Mouse (Mus musculus): Measurements from ENCODE around the gene Tldc2.
A peak's percentile ranks its signal among the peaks of the same experiment; 100 is the strongest.

Tldc2 gene

GRCm38 (mm10) chr2:157086796-157087195 lies at the start of gene Tldc2:
Gene Tldc2, plus strand, starts transcription at chr2:157087055.
- DNase-seq (ENCODE audit: low read depth), result no peak

DNA sequence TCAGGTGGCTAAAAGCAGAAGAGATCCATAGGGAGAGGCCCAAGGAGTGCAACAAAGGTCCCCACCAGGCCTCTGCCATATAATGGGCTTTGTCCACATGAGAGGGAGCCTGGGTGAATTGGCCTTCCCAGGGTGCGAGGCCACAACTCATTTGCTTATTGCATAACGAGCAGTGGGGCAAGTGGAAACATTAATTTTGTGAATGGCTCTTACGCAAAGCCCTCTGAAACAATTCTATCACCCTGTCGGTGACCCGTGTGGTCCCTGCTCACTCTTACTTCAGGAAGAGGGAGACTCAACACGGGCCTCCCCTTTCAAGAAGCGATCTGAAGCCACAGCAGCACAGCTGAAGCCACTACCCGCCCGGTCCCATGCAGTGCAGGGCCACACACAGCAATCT lies 49.6 kb upstream of the Tldc2 start:
- DNase-seq (ENCODE audit: low read depth), result no peak

GRCm38 (mm10) chr2:157039900-157040648 lies 46.8 kb upstream of the Tldc2 start:
- peak; percentile 53 for DNase-seq (ENCODE audit: low read depth)

DNA sequence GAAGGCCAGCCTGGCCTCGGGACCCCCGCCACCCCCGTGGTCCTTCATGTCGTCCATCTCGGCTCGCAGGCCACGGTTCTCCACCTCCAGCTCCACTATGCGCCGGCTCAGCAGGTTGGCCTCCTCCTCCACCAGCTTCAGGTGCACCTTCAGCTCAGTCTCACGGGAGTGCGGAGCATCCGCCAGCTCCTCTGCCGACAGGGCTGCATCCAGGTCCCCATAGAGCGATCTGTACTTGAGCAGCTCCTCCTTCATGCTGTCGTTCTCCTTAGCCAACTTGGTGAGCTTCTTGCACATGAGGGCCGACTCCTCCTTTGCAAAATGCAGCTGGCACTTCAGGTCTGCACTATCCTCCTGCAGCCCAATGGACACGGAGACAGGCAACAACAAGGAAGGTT lies 46.2 kb upstream of the Tldc2 start:
- no peak for DNase-seq (ENCODE audit: low read depth)

DNA sequence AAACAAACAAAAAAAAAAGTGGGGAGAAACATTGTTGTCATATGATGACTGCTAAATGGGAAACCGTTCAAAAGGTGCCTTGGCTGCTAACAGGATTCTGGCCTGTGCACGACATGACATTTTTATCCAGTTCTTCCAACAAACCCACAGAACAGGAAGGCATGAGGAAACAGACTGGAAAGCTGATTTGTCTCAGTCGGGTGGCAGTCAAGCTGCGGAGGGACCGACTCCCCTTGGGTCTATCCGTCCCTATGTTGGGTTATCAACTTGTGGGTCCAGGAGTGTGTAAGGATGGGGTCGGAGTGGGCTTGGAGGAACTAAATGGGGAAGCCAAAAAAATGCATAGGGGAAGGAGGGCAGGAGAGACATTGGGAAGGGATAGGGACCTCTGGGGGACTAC lies 45.4 kb upstream of the Tldc2 start:
- peak; percentile 38 for DNase-seq (ENCODE audit: low read depth)

GRCm38 (mm10) chr2:157043556-157043955 lies 43.3 kb upstream of the Tldc2 start:
- DNase-seq (ENCODE audit: low read depth), result no peak

DNA sequence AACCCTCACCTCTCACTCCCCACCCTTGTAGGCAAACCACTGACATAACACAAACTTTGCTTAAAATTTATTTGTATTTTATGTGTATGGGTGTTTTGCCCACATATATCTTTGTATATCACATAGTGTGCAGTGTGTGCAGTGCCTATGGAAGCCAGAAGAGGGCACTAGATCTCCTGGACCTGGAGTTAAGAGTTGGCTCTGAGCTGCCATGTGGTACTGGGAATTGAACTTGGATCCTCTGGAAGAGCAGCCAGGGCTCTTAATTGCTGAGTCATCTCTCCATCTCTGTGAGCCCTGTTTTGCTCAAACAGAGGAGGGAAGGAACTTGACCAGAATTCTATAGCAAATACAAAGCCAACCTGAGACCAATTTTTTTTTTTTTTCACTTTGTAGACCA lies 42.9 kb upstream of the Tldc2 start:
- peak; percentile 41 for DNase-seq (ENCODE audit: low read depth)

DNA sequence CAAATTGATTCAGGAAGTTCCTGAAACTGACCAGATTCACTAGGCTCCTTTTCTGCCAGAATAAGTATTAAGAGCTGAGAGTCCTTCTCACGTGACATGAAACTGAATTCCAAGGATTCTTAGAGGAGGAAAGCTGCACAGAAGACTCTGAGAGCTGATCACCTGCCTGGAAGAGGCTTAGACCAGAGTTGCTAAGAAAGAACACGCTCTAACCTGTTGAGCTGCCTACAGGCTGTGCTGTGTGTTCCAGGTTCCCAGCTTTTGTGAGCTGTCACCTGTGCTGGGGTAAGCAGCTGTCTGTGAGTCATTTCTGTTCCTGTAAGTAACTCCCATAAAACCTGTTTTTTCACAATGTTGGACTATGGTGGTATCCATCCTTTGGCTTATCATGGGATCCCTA lies 40.9 kb upstream of the Tldc2 start:
- no peak for DNase-seq (ENCODE audit: low read depth)

GRCm38 (mm10) chr2:157046956-157047355 lies 39.9 kb upstream of the Tldc2 start:
- no peak for DNase-seq (ENCODE audit: low read depth)

DNA sequence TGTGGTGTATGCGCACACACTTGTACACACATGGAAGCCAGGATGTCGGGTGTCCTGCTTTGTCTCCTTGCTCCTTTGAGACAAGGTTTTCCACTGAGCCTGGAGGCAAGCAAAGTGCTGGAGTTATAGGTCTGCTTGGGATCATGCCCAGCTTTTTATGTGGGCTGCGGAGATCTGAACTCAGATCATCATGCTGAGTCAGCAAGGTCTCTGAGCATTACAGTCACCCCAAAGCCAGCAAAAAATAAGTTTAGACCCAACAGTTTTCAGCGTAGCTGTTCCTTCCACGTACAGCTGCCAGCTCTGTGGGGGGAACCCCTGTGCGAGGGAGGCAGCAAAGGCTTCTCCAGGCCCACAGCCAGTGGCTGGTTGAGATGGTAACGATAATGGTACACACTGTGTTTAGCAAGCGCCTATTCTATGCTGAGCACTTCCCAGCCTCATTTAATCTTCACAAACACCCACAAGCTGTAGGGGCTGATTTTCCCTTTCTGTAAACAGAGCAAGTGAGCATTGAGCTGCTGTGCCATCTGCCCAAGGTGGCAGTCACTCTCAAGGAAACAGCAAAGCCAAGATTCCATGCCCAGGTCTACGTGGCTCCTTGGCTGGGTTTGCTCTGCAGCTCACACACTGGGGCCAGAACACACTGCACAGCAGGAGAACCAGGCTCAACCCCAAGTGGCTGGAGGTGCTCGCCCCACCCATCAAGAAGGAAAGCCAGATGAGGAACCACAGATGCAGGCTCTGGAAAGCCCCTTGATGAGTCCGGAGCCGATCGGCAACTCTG lies 38.3 kb upstream of the Tldc2 start:
- DNase-seq (ENCODE audit: low read depth), result no peak

- no peak for DNase-seq (ENCODE audit: low read depth)
Observed at GRCm38 (mm10) chr2:157049831-157050243, 37.0 kb upstream of the Tldc2 start.

- DNase-seq (ENCODE audit: low read depth), result no peak
Observed at GRCm38 (mm10) chr2:157052448-157052847, 34.4 kb upstream of the Tldc2 start.

DNA sequence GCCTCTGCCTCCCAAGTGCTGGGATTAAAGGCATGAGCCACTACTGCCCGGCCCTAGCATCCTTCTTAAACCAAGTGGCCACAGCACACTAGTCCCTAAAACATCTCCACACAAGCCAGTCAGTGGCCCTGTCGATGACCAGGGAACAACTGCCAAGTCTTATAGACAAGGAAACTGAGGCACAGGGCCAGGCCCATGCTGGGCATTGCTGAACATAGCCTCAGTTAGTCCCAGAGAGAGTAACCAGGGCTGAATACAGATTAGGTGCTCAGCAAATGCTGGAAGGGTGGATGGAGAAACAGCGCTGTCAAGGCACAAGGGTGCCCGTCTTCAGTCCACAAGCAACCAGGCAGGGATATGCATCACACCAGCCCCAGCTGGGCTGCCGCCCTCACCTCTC lies 33.7 kb upstream of the Tldc2 start:
- DNase-seq (ENCODE audit: low read depth), result no peak

DNA sequence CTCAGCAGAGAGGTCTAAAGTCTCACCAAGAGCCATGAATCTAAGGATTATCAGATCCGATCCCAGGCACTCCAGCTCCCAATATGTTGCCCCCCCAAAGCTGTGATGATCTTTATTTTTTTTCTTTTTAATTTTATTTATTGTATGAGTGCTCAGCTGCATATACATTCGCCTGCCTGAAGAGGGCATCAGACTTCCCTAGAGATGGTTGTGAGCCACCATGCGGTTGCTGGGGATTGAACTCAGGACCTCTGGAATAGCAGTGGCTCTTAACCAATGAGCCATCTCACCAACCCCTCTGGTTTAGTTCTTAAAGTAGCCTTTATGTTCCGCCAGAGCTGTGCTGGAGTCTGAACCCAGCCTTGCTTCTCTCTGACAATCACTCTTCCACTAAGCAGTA lies 33.1 kb upstream of the Tldc2 start:
- peak; percentile 39 for DNase-seq (ENCODE audit: low read depth)

DNA sequence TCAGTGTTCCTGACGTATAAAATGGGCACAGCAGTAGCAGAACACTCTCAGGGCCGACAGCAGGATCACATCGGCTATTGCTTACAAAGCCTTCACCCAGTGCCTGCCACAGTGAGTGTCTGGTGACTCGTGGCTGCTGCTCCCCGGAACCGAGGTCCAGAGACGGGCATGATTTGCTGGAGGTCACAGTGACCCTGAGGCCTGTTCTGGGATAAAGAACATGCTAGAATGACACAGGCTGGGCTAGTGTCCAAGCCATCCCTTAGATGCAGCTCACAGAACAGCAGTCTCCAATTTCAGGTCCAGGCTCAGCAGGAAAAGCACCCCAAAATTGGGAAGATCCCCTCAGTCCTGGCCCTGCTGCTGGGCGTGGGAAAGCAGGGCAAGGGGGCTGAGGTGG lies 32.6 kb upstream of the Tldc2 start:
- no peak for DNase-seq (ENCODE audit: low read depth)

DNA sequence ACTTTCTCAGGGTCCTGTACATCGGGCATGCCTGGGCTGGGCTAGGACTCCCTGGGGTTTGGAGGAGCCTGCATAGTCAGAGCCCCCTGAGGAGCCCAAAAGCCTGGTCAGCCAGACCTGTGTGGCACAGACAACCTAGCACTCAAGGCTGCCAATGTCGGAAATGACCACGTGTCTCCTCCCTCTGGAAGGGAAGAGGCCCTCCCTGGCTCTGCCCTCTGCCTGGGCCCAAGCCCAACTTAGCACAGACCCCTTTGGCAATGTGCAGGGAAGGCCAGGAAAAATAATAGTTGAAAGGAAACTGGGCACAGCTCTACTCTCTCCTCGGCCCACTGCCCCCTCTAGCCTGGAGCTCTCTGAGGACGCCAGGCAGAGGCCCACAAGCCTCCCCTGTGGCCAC lies 32.0 kb upstream of the Tldc2 start:
- DNase-seq (ENCODE audit: low read depth), result no peak

- DNase-seq (ENCODE audit: low read depth), result no peak
Observed at GRCm38 (mm10) chr2:157055721-157056120, 31.1 kb upstream of the Tldc2 start.

GRCm38 (mm10) chr2:157057186-157057585 lies 29.7 kb upstream of the Tldc2 start:
- no peak for DNase-seq (ENCODE audit: low read depth)

DNA sequence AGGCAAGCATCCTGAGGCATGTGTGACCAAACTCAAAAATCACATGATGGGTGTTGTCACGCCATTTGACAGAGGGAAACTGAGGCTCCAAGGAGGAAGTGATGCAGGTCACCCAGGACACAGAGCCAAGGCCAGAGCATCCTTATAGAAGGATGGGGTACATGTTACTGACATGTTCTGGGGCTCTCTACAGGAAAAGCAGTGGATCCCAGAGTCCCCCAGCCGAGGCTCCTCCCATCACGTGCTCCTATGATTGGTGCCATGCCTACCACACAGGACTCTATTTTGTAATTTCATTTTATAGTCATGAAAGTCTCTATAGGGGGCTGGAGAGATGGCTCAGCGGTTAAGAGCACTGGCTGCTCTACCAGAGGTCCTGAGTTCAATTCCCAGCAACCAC lies 29.1 kb upstream of the Tldc2 start:
- DNase-seq (ENCODE audit: low read depth), result no peak

DNA sequence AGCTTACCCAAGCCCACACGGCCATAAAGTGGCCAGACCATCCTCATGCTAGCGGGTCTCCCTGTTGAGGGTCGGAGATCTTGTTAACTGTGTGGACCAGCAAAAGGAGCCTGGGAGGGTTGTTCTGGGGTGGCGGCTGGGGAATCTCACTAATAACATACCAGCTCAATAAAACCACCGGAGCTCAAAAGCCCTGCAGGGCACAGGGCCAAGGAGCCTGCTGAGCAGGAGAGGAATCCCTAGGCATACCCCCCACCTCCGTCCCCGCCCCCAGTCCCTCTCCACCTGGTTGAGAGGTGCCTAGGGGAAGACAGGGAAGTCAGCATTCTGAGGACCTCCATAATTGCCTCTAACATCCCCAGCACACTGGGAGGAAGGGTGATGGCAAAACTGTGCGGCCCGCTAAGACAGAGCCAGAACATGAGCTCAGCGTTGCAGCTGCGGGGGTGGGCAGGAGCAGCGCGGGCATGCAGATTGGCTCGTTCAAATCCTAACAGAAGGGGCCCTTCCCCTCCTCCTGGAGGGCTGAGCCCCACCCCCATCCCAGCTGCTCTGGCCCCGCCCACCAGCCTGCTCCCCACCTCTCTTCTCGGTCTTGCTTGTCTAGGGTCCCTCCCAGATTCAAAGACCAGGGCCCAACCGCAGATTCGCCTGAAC lies 28.4 kb upstream of the Tldc2 start:
- DNase-seq (ENCODE audit: low read depth), result no peak

DNA sequence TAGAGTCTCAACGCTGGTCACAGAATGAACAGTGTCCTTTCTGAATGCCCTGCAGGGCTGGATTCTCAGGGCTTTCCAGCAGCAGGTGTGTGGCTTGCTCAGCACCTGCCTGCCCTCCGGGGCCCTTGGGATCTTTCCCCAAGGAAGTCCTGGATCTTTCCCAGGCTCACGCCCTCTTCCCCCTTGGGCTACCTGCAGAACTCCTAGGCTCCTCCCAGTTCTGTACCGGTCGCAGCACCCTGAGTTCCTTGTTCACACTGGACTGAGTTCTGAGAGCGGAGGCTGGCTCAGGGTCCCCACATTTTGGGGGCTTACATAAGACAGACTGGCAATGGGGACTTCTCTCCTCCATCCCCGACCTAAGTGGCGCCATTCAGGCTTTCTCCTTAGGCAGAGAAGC lies 27.7 kb upstream of the Tldc2 start:
- DNase-seq (ENCODE audit: low read depth), result no peak

- no peak for DNase-seq (ENCODE audit: low read depth)
Observed at GRCm38 (mm10) chr2:157060037-157060436, 26.8 kb upstream of the Tldc2 start.

Data from 416B (cell line).